Comparison of ENCODE assay signal across 18 mouse cellular contexts in the genomic region with DNA sequence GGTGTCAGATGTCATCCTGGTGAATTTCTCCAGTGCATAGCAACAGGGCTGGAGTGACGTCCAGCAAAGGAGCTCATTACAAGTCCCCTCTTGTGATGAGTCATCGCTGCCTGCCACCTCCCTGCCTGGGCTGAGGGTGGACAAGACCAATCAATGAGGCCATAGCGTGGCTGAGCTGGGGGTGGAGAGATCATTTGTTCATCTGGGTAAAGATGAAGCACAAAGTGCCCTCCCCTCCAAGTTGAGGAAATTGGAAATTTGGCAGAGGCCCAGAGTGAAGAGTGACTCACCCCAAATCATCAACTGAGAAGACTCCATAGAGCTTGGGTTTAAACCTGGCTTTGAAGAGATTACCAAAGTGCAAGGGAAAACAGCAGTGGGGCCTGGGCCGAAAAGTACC.
DNase-seq lines count a peak whose midpoint lies in the region.
"Had no signal": no experiment of that assay in that cellular context is flagged by ENCODE, and none has a peak within 500 bp of the region (broad histone marks: within the 10 kb centered on the region; RNA-seq: fewer than 3 reads in every experiment).

No protein-coding gene starts in this region.

- DNase-seq in 3134 (ENCODE audit: extremely low read depth, insufficient read length, low spot score), result peak; percentile 56
- DNase-seq in 3T3-L1 (ENCODE audit: low read depth, low spot score), result peak; percentile 49
- peak; percentile 64 for DNase-seq in NIH3T3 (ENCODE audit: low read depth)
- peak; percentile 11 for DNase-seq in adrenal gland, postnatal 25 days
- DNase-seq in embryo, embryonic 10.5 days (ENCODE audit: low spot score), result no peak
- DNase-seq in left cerebral cortex, adult 9 months (ENCODE audit: low spot score in 2 of 2), result no peak
- no peak for DNase-seq in frontal cortex, postnatal 10 days (ENCODE audit: low spot score in 2 of 2)
- DNase-seq: cerebellum, adult 11-12 months; cerebellum, postnatal 25 days; embryo, embryonic 11 days; gastrocnemius, postnatal 10 days; heart, postnatal 10 days; kidney, adult 9 months; kidney, postnatal 14 days; liver, postnatal 0 days; midbrain, embryonic 14.5 days; thymus, adult 18-20 months; thymus, postnatal 36 days had no signal

Comparison
In these comparisons a context has a peak if more than half of its experiments do, and no peak if none do; other contexts are left out.
1. DNase-seq: peak in 3134 (single experiment), 3T3-L1 (single experiment), NIH3T3 (single experiment) and adrenal gland, postnatal 25 days (single experiment); none in embryo, embryonic 10.5 days (single experiment), left cerebral cortex, adult 9 months (0 of 2) and frontal cortex, postnatal 10 days (0 of 2).